Mouse (Mus musculus): ENCODE results near the gene Cog1. TPM values are rescaled to one million over a fixed set of nuclear protein-coding genes. Genes with fewer than 3 reads are reported as not detected.

Gene Cog1
- polyA plus RNA-seq, 1 experiment from 2014 or later: 25.4 TPM

- Histone ChIP-seq H3K27me3 (no peaks in the 10 kb centered on the region), H3K9ac (no peak overlapping the region), H3K4me1 (peaks cover 18% of the 10 kb centered on the region), H3K27ac (no peak overlapping the region), H3K9me3 (no peaks in the 10 kb centered on the region), H3K4me3 (no peak overlapping the region), H3K36me3 (peaks cover 77% of the 10 kb centered on the region), H3K4me2 (replicated peaks) (no peak overlapping the region)
- 91% methylated on average over 12 of the region's 12 CpGs for WGBS
- no peak for ATAC-seq (ENCODE audit: low FRiP score, low read depth)
Observed at GRCm38 (mm10) chr11:113690506-113690905, 41.5 kb downstream of the Cog1 start.

- no peaks in the 10 kb centered on the region for H3K27me3 ChIP-seq
- H3K36me3 ChIP-seq: peaks cover 85% of the 10 kb centered on the region
- ATAC-seq (ENCODE audit: low FRiP score, low read depth): no peak
- no peak overlapping the region for H3K9ac ChIP-seq
- H3K9me3 ChIP-seq: no peaks in the 10 kb centered on the region
- H3K4me1 ChIP-seq: peaks cover 14% of the 10 kb centered on the region; the same call in 1 of the 2 replicates
- no peak overlapping the region for H3K27ac ChIP-seq
- 80% methylated on average over 5 of the region's 5 CpGs for WGBS
- no peak overlapping the region for H3K4me3 ChIP-seq
- H3K4me2 ChIP-seq (replicated peaks): no peak overlapping the region
Observed at GRCm38 (mm10) chr11:113691318-113691717, 42.3 kb downstream of the Cog1 start.

GRCm38 (mm10) chr11:113691851-113692250 lies 42.9 kb downstream of the Cog1 start:
- Histone ChIP-seq H3K4me3 (no peak overlapping the region), H3K4me2 (replicated peaks) (no peak overlapping the region), H3K4me1 (peaks cover 9% of the 10 kb centered on the region; the same call in 1 of the 2 replicates), H3K9me3 (no peaks in the 10 kb centered on the region), H3K36me3 (peaks cover 91% of the 10 kb centered on the region), H3K9ac (no peak overlapping the region), H3K27me3 (no peaks in the 10 kb centered on the region), H3K27ac (no peak overlapping the region)
- 74% methylated on average over 3 of the region's 3 CpGs for WGBS
- no peak for ATAC-seq (ENCODE audit: low FRiP score, low read depth)

GRCm38 (mm10) chr11:113697571-113697970 lies 48.6 kb downstream of the Cog1 start:
- H3K27ac ChIP-seq: no peak overlapping the region
- no peak overlapping the region for H3K4me2 ChIP-seq (replicated peaks)
- H3K36me3 ChIP-seq: peaks cover 70% of the 10 kb centered on the region
- H3K4me3 ChIP-seq: no peak overlapping the region
- no peaks in the 10 kb centered on the region for H3K9me3 ChIP-seq
- H3K27me3 ChIP-seq: no peaks in the 10 kb centered on the region
- no peaks in the 10 kb centered on the region for H3K4me1 ChIP-seq
- no peak for ATAC-seq (ENCODE audit: low FRiP score, low read depth)
- no peak overlapping the region for H3K9ac ChIP-seq
- WGBS: 82% methylated on average over 5 of the region's 5 CpGs

GRCm38 (mm10) chr11:113698013-113698545 lies 49.1 kb downstream of the Cog1 start:
- H3K36me3 ChIP-seq: peaks cover 65% of the 10 kb centered on the region

GRCm38 (mm10) chr11:113699643-113700042 lies 50.7 kb downstream of the Cog1 start:
- no peak overlapping the region for H3K4me2 ChIP-seq (replicated peaks)
- no peak overlapping the region for H3K9ac ChIP-seq
- peaks cover 50% of the 10 kb centered on the region for H3K36me3 ChIP-seq
- 0 out of 2 replicates have a peak, but pooled peaks cover 4% of the 10 kb centered on the region for H3K4me1 ChIP-seq
- H3K4me3 ChIP-seq: no peak overlapping the region
- no peaks in the 10 kb centered on the region for H3K27me3 ChIP-seq
- no peak overlapping the region for H3K27ac ChIP-seq
- no peaks in the 10 kb centered on the region for H3K9me3 ChIP-seq
- no peak for ATAC-seq (ENCODE audit: low FRiP score, low read depth)
- 77% methylated on average over 7 of the region's 7 CpGs for WGBS

More at GRCm38 (mm10) chr11:113698013-113698545, 49.1 kb downstream of the Cog1 start:
- 87% methylated on average over 12 of the region's 12 CpGs for WGBS
- no peaks in the 10 kb centered on the region for H3K4me1 ChIP-seq
- no peak overlapping the region for H3K4me3 ChIP-seq
- no peaks in the 10 kb centered on the region for H3K9me3 ChIP-seq
- no peak overlapping the region for H3K4me2 ChIP-seq (replicated peaks)
- ATAC-seq (ENCODE audit: low FRiP score, low read depth): no peak
- no peak overlapping the region for H3K9ac ChIP-seq
- no peak overlapping the region for H3K27ac ChIP-seq
- H3K27me3 ChIP-seq: no peaks in the 10 kb centered on the region

- Histone ChIP-seq H3K27ac (no peak overlapping the region), H3K4me2 (replicated peaks) (no peak overlapping the region), H3K4me1 (peaks cover 6% of the 10 kb centered on the region), H3K9me3 (no peaks in the 10 kb centered on the region), H3K9ac (no peak overlapping the region), H3K4me3 (no peak overlapping the region), H3K27me3 (0 out of 2 replicates have a peak, but pooled peaks cover 3% of the 10 kb centered on the region), H3K36me3 (peaks cover 20% of the 10 kb centered on the region)
- WGBS: 29% methylated on average over 5 of the region's 5 CpGs
- peak; percentile 55; the same call in 1 of the 2 replicates for ATAC-seq (ENCODE audit: low FRiP score, low read depth)
Observed at GRCm38 (mm10) chr11:113703758-113704157, 54.8 kb downstream of the Cog1 start.

GRCm38 (mm10) chr11:113705966-113706652 lies 57.1 kb downstream of the Cog1 start:
- peaks cover 15% of the 10 kb centered on the region; the same call in 1 of the 2 replicates for H3K27me3 ChIP-seq
- H3K4me1 ChIP-seq: peaks cover 28% of the 10 kb centered on the region
- no peak overlapping the region for H3K4me3 ChIP-seq
- no peak for ATAC-seq (ENCODE audit: low FRiP score, low read depth)
- H3K36me3 ChIP-seq: peaks cover 10% of the 10 kb centered on the region
- no peak overlapping the region for H3K4me2 ChIP-seq (replicated peaks)
- WGBS: 84% methylated on average over 15 of the region's 15 CpGs
- no peaks in the 10 kb centered on the region for H3K9me3 ChIP-seq
- no peak overlapping the region for H3K9ac ChIP-seq
- no peak overlapping the region for H3K27ac ChIP-seq

- Histone ChIP-seq H3K27me3 (peaks cover 15% of the 10 kb centered on the region; the same call in 1 of the 2 replicates), H3K4me2 (replicated peaks) (no peak overlapping the region), H3K9me3 (no peaks in the 10 kb centered on the region), H3K27ac (no peak overlapping the region), H3K4me3 (no peak overlapping the region), H3K36me3 (peaks cover 9% of the 10 kb centered on the region), H3K9ac (no peak overlapping the region), H3K4me1 (peaks cover 28% of the 10 kb centered on the region)
- 45% methylated on average over 19 of the region's 19 CpGs for WGBS
- no peak for ATAC-seq (ENCODE audit: low FRiP score, low read depth)
Observed at GRCm38 (mm10) chr11:113708629-113709213, 59.8 kb downstream of the Cog1 start.

- H3K27ac ChIP-seq: no peak overlapping the region
- peaks cover 15% of the 10 kb centered on the region; the same call in 1 of the 2 replicates for H3K27me3 ChIP-seq
- no peak overlapping the region for H3K9ac ChIP-seq
- H3K4me1 ChIP-seq: peaks cover 25% of the 10 kb centered on the region
- no peak overlapping the region for H3K4me3 ChIP-seq
- no peak for ATAC-seq (ENCODE audit: low FRiP score, low read depth)
- H3K36me3 ChIP-seq: peaks cover 9% of the 10 kb centered on the region
- H3K4me2 ChIP-seq (replicated peaks): peak overlapping the region; percentile 34
- H3K9me3 ChIP-seq: no peaks in the 10 kb centered on the region
- 10% methylated on average over 15 of the region's 15 CpGs for WGBS
Observed at GRCm38 (mm10) chr11:113709272-113709671, 60.3 kb downstream of the Cog1 start.

GRCm38 (mm10) chr11:113709731-113710256 lies 60.8 kb downstream of the Cog1 start, which contains the start of gene Cpsf4l:
Gene Cpsf4l (minus strand): TSS chr11:113710017.
- peak; percentile 29; the same call in 1 of the 2 replicates for ATAC-seq (ENCODE audit: low FRiP score, low read depth)
- H3K9ac ChIP-seq: peak within 1 kb of the TSS; percentile 55
- WGBS: 8% methylated on average over 11 of the region's 11 CpGs
- peaks cover 9% of the 10 kb centered on the region for H3K36me3 ChIP-seq
- H3K9me3 ChIP-seq: no peaks in the 10 kb centered on the region
- H3K27me3 ChIP-seq: peaks cover 15% of the 10 kb centered on the region; the same call in 1 of the 2 replicates
- peaks cover 25% of the 10 kb centered on the region for H3K4me1 ChIP-seq
- peak within 1 kb of the TSS; percentile 34 for H3K4me2 ChIP-seq (replicated peaks)
- H3K27ac ChIP-seq: peak within 1 kb of the TSS; percentile 52; the same call in 1 of the 2 replicates
- H3K4me3 ChIP-seq: no peak within 1 kb of the TSS

GRCm38 (mm10) chr11:113710257-113710777 lies 61.3 kb downstream of the Cog1 start:
- Histone ChIP-seq H3K4me1 (peaks cover 25% of the 10 kb centered on the region), H3K9me3 (no peaks in the 10 kb centered on the region), H3K27me3 (peaks cover 15% of the 10 kb centered on the region; the same call in 1 of the 2 replicates), H3K27ac (peak overlapping the region; percentile 52; the same call in 1 of the 2 replicates), H3K4me3 (no peak overlapping the region), H3K9ac (peak overlapping the region; percentile 55), H3K36me3 (peaks cover 9% of the 10 kb centered on the region), H3K4me2 (replicated peaks) (peak overlapping the region; percentile 34)
- WGBS: 3% methylated on average over 10 of the region's 10 CpGs
- ATAC-seq (ENCODE audit: low FRiP score, low read depth): peak; percentile 38; the same call in 1 of the 2 replicates

Measured in limb, embryonic 13.5 days (tissue).